Mouse (Mus musculus): ENCODE results near the gene Abracl.

- TF ChIP-seq POLR2AphosphoS5 (IDR thresholded peaks at IDR 0.05; ENCODE audit: insufficient replicate concordance, low read depth, low read length): no peak
- TF ChIP-seq CTCF (IDR thresholded peaks at IDR 0.05; ENCODE audit: low read depth, low read length): no peak
Measured at GRCm38 (mm10) chr10:18055696-18056390, 32.8 kb upstream of the Abracl start, which contains the start of gene Reps1.

Measured in G1E (cell line).